Mouse (Mus musculus) intestine, embryonic 14.5 days (tissue): ENCODE measurements around the gene Olfml2b. TPM values are rescaled to one million over a fixed set of nuclear protein-coding genes. Genes with fewer than 3 reads are reported as not detected.

ENCODE experiments used
- ATAC-seq: fragments of 200-750 bp; cut with Nextera tagmentation; replicated peaks from 2 replicates; pipeline ENCODE4 v1.8.0; 2017; ENCODE audit warnings: low read depth, moderate number of reproducible peaks, moderate TSS enrichment, moderate library complexity; ENCODE audit not compliant: low FRiP score, low TSS enrichment
- DNase-seq: peaks from one replicate; pipeline ENCODE4 v3.0.0-alpha.2; 2018; ENCODE audit warnings: low spot score
- H3K27ac ChIP-seq: fragments of 300-500 bp; sonication (generic); 2 replicates; pipeline ENCODE4 v1.5.1; 2014; ENCODE audit warnings: low read depth, mild to moderate bottlenecking, control low read depth
- H3K27me3 ChIP-seq: fragments of 300-500 bp; sonication (generic); replicated peaks from 2 replicates; pipeline ENCODE4 v1.6.1; 2014; ENCODE audit warnings: low read length, control low read depth; ENCODE audit not compliant: control insufficient read depth, insufficient read depth
- H3K36me3 ChIP-seq: fragments of 300-500 bp; sonication (generic); 2 replicates; pipeline ENCODE4 v1.6.1; 2014; ENCODE audit warnings: low read length, control low read depth; ENCODE audit not compliant: control insufficient read depth, insufficient read depth
- H3K4me1 ChIP-seq: fragments of 300-500 bp; sonication (generic); replicated peaks from 2 replicates; pipeline ENCODE4 v1.6.1; 2014; ENCODE audit warnings: low read length, control low read depth, mixed read lengths; ENCODE audit not compliant: control insufficient read depth, insufficient read depth
- H3K4me2 ChIP-seq: fragments of 300-500 bp; sonication (generic); 2 replicates; pipeline ENCODE4 v1.6.1; 2014; ENCODE audit warnings: low read length
- H3K4me3 ChIP-seq: fragments of 300-500 bp; sonication (generic); 2 replicates; pipeline ENCODE4 v1.5.1; 2014; ENCODE audit warnings: low read depth, low read length, control low read depth, mixed read lengths
- H3K9ac ChIP-seq: fragments of 300-500 bp; sonication (generic); 2 replicates; pipeline ENCODE4 v1.6.1; 2014; ENCODE audit warnings: mild to moderate bottlenecking, low read length
- H3K9me3 ChIP-seq: fragments of 300-500 bp; sonication (generic); 2 replicates; pipeline ENCODE4 v1.6.1; 2016; ENCODE audit warnings: low read length, control low read depth; ENCODE audit not compliant: control insufficient read depth
- WGBS: fragments of 180-500 bp; shearing (Covaris S2); extraction: QIAGEN DNeasy Blood & Tissue Kit; methylation state at CpG from one replicate; pipeline ENCODE4 v1.1.7; 2014; 5-methylcytosine and 5-hydroxymethylcytosine counted together
- polyA plus RNA-seq: library from polyadenylated mRNA; unstranded; fragments of >200 nt; fragmentation: Nextera tagmentation; extraction: Ambion mirVana; gene quantifications from 2 replicates; pipeline ENCODE4 v1.2.1, GENCODE M21; 2014

The Olfml2b gene
- polyA plus RNA-seq, 1 experiment from 2014 or later: 22.4 TPM

DNA sequence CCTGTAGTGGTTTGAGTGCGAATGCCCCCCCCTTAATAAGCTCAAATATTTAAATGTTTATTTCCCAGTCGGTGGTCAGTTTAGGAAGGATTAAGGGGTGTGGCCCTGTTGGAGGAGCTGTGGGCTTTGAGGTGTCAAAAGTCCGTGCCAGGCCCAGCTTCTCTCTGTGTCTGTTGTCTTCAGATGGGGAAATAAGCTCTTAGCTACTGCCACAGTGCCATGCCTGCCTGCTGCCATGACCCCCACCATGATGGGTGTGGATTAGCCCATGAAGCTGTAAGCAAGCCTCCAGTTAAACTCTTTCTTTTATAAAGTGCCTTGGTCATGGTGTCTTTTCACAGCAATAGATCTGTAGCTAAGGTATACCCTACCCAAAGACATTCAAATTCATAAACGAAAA is 11.5 kb upstream of the Olfml2b start:
- H3K4me2 ChIP-seq: no peak overlapping the region
- peaks cover 3% of the 10 kb centered on the region; the same call in 1 of the 2 replicates for H3K9me3 ChIP-seq
- ATAC-seq (peak; percentile 32), DNase-seq (no peak)
- H3K9ac ChIP-seq: no peak overlapping the region
- 62% methylated on average over 4 of the region's 4 CpGs for WGBS
- H3K4me3 ChIP-seq: no peak overlapping the region
- H3K4me1 ChIP-seq: no peaks in the 10 kb centered on the region
- no peaks in the 10 kb centered on the region for H3K36me3 ChIP-seq
- H3K27me3 ChIP-seq: no peaks in the 10 kb centered on the region
- H3K27ac ChIP-seq: no peak overlapping the region

DNA sequence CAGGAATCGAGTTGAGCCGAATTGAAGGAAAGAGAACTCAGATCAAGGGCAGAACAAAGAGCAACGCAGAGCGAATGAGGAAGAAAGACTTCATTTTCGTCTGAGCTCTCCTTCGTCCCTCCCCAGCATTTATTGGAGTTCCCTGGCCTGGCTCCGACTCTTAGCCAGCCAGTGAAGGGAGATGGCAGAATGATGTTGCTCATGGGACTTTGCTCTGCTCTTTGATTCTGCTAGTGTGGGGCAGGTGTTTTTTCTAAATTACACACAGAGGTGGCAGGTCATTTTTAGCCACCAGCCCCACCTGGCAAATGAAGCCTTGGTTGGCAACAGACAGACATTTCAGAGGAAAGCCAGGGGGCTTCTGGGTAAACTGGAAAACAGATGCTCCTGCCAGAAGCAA is 5.4 kb upstream of the Olfml2b start:
- Histone ChIP-seq H3K4me2 (no peak overlapping the region), H3K36me3 (no peaks in the 10 kb centered on the region)
- WGBS: 88% methylated on average over 7 of the region's 7 CpGs

GRCm38 (mm10) chr1:170645896-170646605 is 1.7 kb downstream of the Olfml2b start:
- WGBS: 26% methylated on average over 15 of the region's 15 CpGs
- H3K36me3 ChIP-seq: 0 out of 2 replicates have a peak, but pooled peaks cover 5% of the 10 kb centered on the region
- H3K9ac ChIP-seq: no peak overlapping the region
- no peaks in the 10 kb centered on the region for H3K9me3 ChIP-seq
- ATAC-seq (no peak), DNase-seq (peak; percentile 51)
- H3K27ac ChIP-seq: no peak overlapping the region
- peak overlapping the region; percentile 8; the same call in 1 of the 2 replicates for H3K4me3 ChIP-seq
- no peaks in the 10 kb centered on the region for H3K27me3 ChIP-seq
- peaks cover 10% of the 10 kb centered on the region; the same call in 1 of the 2 replicates for H3K4me1 ChIP-seq
- peak overlapping the region; percentile 72 for H3K4me2 ChIP-seq

More for the DNA sequence above, 5.4 kb upstream of the Olfml2b start:
- no peak overlapping the region for H3K27ac ChIP-seq
- ATAC-seq (no peak), DNase-seq (peak; percentile 32)
- no peaks in the 10 kb centered on the region for H3K9me3 ChIP-seq
- no peaks in the 10 kb centered on the region for H3K27me3 ChIP-seq
- no peak overlapping the region for H3K9ac ChIP-seq
- H3K4me1 ChIP-seq: no peaks in the 10 kb centered on the region
- H3K4me3 ChIP-seq: no peak overlapping the region

GRCm38 (mm10) chr1:170646606-170647287 is 2.4 kb downstream of the Olfml2b start:
- no peaks in the 10 kb centered on the region for H3K9me3 ChIP-seq
- peaks cover 16% of the 10 kb centered on the region; the same call in 1 of the 2 replicates for H3K4me1 ChIP-seq
- peak; percentile 52 for DNase-seq
- H3K36me3 ChIP-seq: 0 out of 2 replicates have a peak, but pooled peaks cover 5% of the 10 kb centered on the region
- H3K4me2 ChIP-seq: peak overlapping the region; percentile 72
- peak overlapping the region; percentile 1; the same call in 1 of the 2 replicates for H3K4me3 ChIP-seq
- no peak for ATAC-seq
- no peaks in the 10 kb centered on the region for H3K27me3 ChIP-seq
- H3K27ac ChIP-seq: no peak overlapping the region
- WGBS: 57% methylated on average over 9 of the region's 9 CpGs
- H3K9ac ChIP-seq: no peak overlapping the region

GRCm38 (mm10) chr1:170647381-170647780 is 3.0 kb downstream of the Olfml2b start:
- H3K4me2 ChIP-seq: no peak overlapping the region
- no peaks in the 10 kb centered on the region for H3K27me3 ChIP-seq
- WGBS: 87% methylated on average over 7 of the region's 7 CpGs
- DNase-seq: peak; percentile 50
- no peak overlapping the region for H3K4me3 ChIP-seq
- H3K9me3 ChIP-seq: no peaks in the 10 kb centered on the region
- H3K4me1 ChIP-seq: peaks cover 17% of the 10 kb centered on the region; the same call in 1 of the 2 replicates
- no peak overlapping the region for H3K27ac ChIP-seq
- H3K36me3 ChIP-seq: 0 out of 2 replicates have a peak, but pooled peaks cover 5% of the 10 kb centered on the region
- no peak overlapping the region for H3K9ac ChIP-seq
- ATAC-seq: no peak

GRCm38 (mm10) chr1:170647971-170648514 is 3.7 kb downstream of the Olfml2b start:
- Histone ChIP-seq H3K27ac (no peak overlapping the region), H3K4me2 (no peak overlapping the region), H3K36me3 (0 out of 2 replicates have a peak, but pooled peaks cover 5% of the 10 kb centered on the region), H3K4me3 (no peak overlapping the region), H3K4me1 (peaks cover 17% of the 10 kb centered on the region; the same call in 1 of the 2 replicates), H3K9me3 (no peaks in the 10 kb centered on the region), H3K27me3 (no peaks in the 10 kb centered on the region), H3K9ac (no peak overlapping the region)
- ATAC-seq: no peak
- 64% methylated on average over 6 of the region's 6 CpGs for WGBS
- no peak for DNase-seq

- DNase-seq (no peak), ATAC-seq (no peak)
- Histone ChIP-seq H3K4me3 (no peak overlapping the region), H3K4me2 (no peak overlapping the region), H3K27me3 (no peaks in the 10 kb centered on the region), H3K9ac (no peak overlapping the region), H3K36me3 (0 out of 2 replicates have a peak, but pooled peaks cover 5% of the 10 kb centered on the region), H3K27ac (no peak overlapping the region), H3K9me3 (no peaks in the 10 kb centered on the region), H3K4me1 (peaks cover 15% of the 10 kb centered on the region; the same call in 1 of the 2 replicates)
- 62% methylated on average over 6 of the region's 6 CpGs for WGBS
These were observed 6.9 kb downstream of the Olfml2b start for GRCm38 (mm10) chr1:170651046-170651723.
